Mouse (Mus musculus) bone marrow, adult 2 months (tissue): ENCODE measurements at regions not wholly inside any gene's neighbourhood (a gene's known extent, or its start where the extent isn't known, plus 50 kb on each side); places are given as distances from the start of the nearest gene placed in this dataset.

Experiments used
- CTCF ChIP-seq: fragments of 200-500 bp; IDR thresholded peaks from 2 replicates; pipeline ENCODE4 v1.5.1; 2011; ENCODE audit warnings: low read length, control low read depth; ENCODE audit not compliant: control insufficient read depth, insufficient read depth
- POLR2A ChIP-seq: fragments of 200-500 bp; IDR thresholded peaks from 2 replicates; pipeline ENCODE4 v1.6.1; 2011; ENCODE audit warnings: low read depth, mild to moderate bottlenecking, control low read depth, low read length, borderline replicate concordance; ENCODE audit not compliant: control insufficient read depth

DNA sequence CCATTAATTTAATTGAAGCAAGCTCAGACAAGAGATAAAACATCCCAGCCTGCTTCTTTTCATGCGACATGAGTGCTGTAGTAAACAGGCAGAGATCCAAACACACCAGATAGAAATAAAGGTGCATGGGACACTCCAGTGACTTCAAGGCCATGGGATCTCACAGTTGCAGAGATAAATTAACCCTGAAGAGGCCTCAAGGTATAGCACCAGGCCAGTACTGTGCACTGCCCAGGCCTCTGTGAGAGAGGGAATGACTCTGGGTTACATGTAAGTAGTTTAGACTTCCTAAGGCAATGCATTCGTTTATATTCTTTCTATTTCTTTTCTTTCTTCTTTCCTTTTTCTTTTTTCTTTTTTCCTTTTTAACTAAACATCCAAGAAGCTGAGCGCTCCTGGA, 439.4 kb upstream of the Itga1 start:
- TF ChIP-seq CTCF (no peak), POLR2A (no peak)
